9 mouse cellular contexts compared by ENCODE assay signal in genomic region chr19:9065621-9066561, GRCm38 (mm10). TPM values are rescaled to one million over a fixed set of nuclear protein-coding genes. Genes with fewer than 3 reads are reported as not detected.
DNase-seq lines count a peak whose midpoint lies in the region; ATAC-seq and TF ChIP-seq lines count a peak whose summit lies in the region.
"Had no signal": no experiment of that assay in that cellular context is flagged by ENCODE, and none has a peak within 500 bp of the region (broad histone marks: within the 10 kb centered on the region; RNA-seq: fewer than 3 reads in every experiment).

No protein-coding gene starts in this region.

- H3K9ac ChIP-seq in forebrain, embryonic 13.5 days: no peak overlapping the region
- no peak overlapping the region for H3K9ac ChIP-seq in forebrain, embryonic 11.5 days (ENCODE audit: low read length)
- H3K9ac ChIP-seq: liver, embryonic 14.5 days had no signal

- TF ChIP-seq POLR2A in myocyte (IDR thresholded peaks at IDR 0.05; ENCODE audit: insufficient read length, low read depth): no peak

- no peak overlapping the region for H3K4me2 ChIP-seq in forebrain, embryonic 13.5 days
- no peak overlapping the region for H3K4me2 ChIP-seq in forebrain, embryonic 11.5 days (ENCODE audit: low read depth, low read length, severe bottlenecking)
- peak overlapping the region; percentile 53 for H3K4me2 ChIP-seq in myocyte (ENCODE audit: low read depth)

- peaks cover 22% of the 10 kb centered on the region for H3K4me1 ChIP-seq in forebrain, embryonic 13.5 days
- peaks cover 3% of the 10 kb centered on the region; the same call in 1 of the 2 replicates for H3K4me1 ChIP-seq in forebrain, embryonic 11.5 days (replicated peaks; ENCODE audit: control insufficient read depth, insufficient read depth, low read length)

- ATAC-seq in forebrain, embryonic 13.5 days: peak; percentile 90
- ATAC-seq in forebrain, embryonic 11.5 days (replicated peaks; ENCODE audit: low FRiP score): no peak

- no peaks in the 10 kb centered on the region for H3K9me3 ChIP-seq in forebrain, embryonic 13.5 days (replicated peaks)
- no peaks in the 10 kb centered on the region for H3K9me3 ChIP-seq in forebrain, embryonic 11.5 days (ENCODE audit: control insufficient read depth, low read length)

- H3ac ChIP-seq in myocyte (ENCODE audit: control insufficient read depth, insufficient read length): no peak overlapping the region

- WGBS in forebrain, embryonic 13.5 days: 71% methylated on average over 9 of the region's 9 CpGs
- WGBS in forebrain, embryonic 11.5 days: 77% methylated on average over 9 of the region's 9 CpGs

- no peak overlapping the region for H3K4me3 ChIP-seq in forebrain, embryonic 13.5 days
- H3K4me3 ChIP-seq in forebrain, embryonic 11.5 days (ENCODE audit: low read depth, low read length): no peak overlapping the region
- H3K4me3 ChIP-seq in myocyte: no peak overlapping the region

- peak overlapping the region; percentile 38; the same call in 1 of the 2 replicates for H3K27ac ChIP-seq in forebrain, embryonic 13.5 days
- no peak overlapping the region for H3K27ac ChIP-seq in forebrain, embryonic 11.5 days (ENCODE audit: low read depth, low read length)
- H3K27ac ChIP-seq: liver, embryonic 14.5 days had no signal

- no peaks in the 10 kb centered on the region for H3K36me3 ChIP-seq in forebrain, embryonic 13.5 days (ENCODE audit: poor library complexity, severe bottlenecking)
- H3K36me3 ChIP-seq in forebrain, embryonic 11.5 days (ENCODE audit: control insufficient read depth, insufficient read depth, low read length): no peaks in the 10 kb centered on the region
- peaks cover 4% of the 10 kb centered on the region for H3K36me3 ChIP-seq in myocyte (ENCODE audit: control insufficient read depth, insufficient read depth)

- no peaks in the 10 kb centered on the region for H3K27me3 ChIP-seq in forebrain, embryonic 13.5 days
- H3K27me3 ChIP-seq in forebrain, embryonic 11.5 days (ENCODE audit: control insufficient read depth, insufficient read depth, low read length): no peaks in the 10 kb centered on the region
- H3K27me3 ChIP-seq in myocyte (ENCODE audit: control insufficient read depth, insufficient read depth, insufficient read length): no peaks in the 10 kb centered on the region

- no peaks in the 10 kb centered on the region for H3K79me2 ChIP-seq in myocyte (ENCODE audit: control insufficient read depth, insufficient read depth)

- no peak for DNase-seq in forebrain, embryonic 11.5 days (ENCODE audit: low spot score)
- peak; percentile 74 for DNase-seq in 3T3-L1 (ENCODE audit: low read depth, low spot score)
- peak; percentile 65 for DNase-seq in embryo, embryonic 10.5 days (ENCODE audit: low spot score)
- DNase-seq in kidney, postnatal 4 days: peak; percentile 35 to 48
- no peak for DNase-seq in cerebellum, adult 9-11 months
- no peak for DNase-seq in Muller cell, postnatal 12 days (ENCODE audit: inconsistent ontology term)

TF ChIP-seq in myocyte, 11 proteins besides CTCF, POLR2A, EP300 and RAD21:
- TF ChIP-seq TCF3 (IDR thresholded peaks at IDR 0.05; ENCODE audit: insufficient read length, low read depth) (peak; percentile 20), POLR2AphosphoS2 (IDR thresholded peaks at IDR 0.05; ENCODE audit: insufficient read length, low read depth) (no peak), MYOD1 (IDR thresholded peaks at IDR 0.05; ENCODE audit: control insufficient read depth in 1 of 3, insufficient read length in 2 of 3, low read depth in 2 of 3) (peak; percentile 23 to 94 (median 90)), MYOG (IDR thresholded peaks at IDR 0.05; ENCODE audit: control insufficient read depth in 1 of 3, insufficient read depth in 1 of 3, insufficient read length in 2 of 3, low read depth in 2 of 3) (peak; percentile 57 to 91 (median 68)), MAX (IDR thresholded peaks at IDR 0.05; ENCODE audit: low read depth) (no peak), USF1 (IDR thresholded peaks at IDR 0.05; ENCODE audit: low read depth) (no peak), REST (IDR thresholded peaks at IDR 0.05; ENCODE audit: insufficient read depth, insufficient read length) (no peak), TCF12 (IDR thresholded peaks at IDR 0.05; ENCODE audit: insufficient read depth, poor library complexity, severe bottlenecking) (peak; percentile 46), SRF (IDR thresholded peaks at IDR 0.05; ENCODE audit: control insufficient read depth, insufficient read length, low read depth) (no peak), E2F4 (IDR thresholded peaks at IDR 0.05; ENCODE audit: insufficient read depth) (no peak), CEBPB (IDR thresholded peaks at IDR 0.05; ENCODE audit: insufficient read depth, poor library complexity, severe bottlenecking) (0 out of 2 replicates have a peak, but pooled peaks have one; percentile 18)

RNA-seq across cellular contexts. Expression of gene Scgb1a1, which starts 21.9 kb away (rescaled TPM):
- not detected in 2 replicates for polyA plus RNA-seq in forebrain, embryonic 13.5 days (2015; fragmentation: Nextera tagmentation; extraction: Ambion mirVana)
- polyA plus RNA-seq in forebrain, embryonic 11.5 days (2014; fragmentation: Nextera tagmentation; extraction: Ambion mirVana): not detected in 2 replicates
- polyA plus RNA-seq in myocyte (2012; fragmentation: generic; extraction: Trizol): not detected
- polyA plus RNA-seq: liver, embryonic 14.5 days had no signal

Comparison
In these comparisons a context has a peak if more than half of its experiments do, and no peak if none do; other contexts are left out.
1. DNase-seq: peak in 3T3-L1 (single experiment), embryo, embryonic 10.5 days (single experiment) and kidney, postnatal 4 days (2 of 2); none in forebrain, embryonic 11.5 days (single experiment), cerebellum, adult 9-11 months (single experiment) and Muller cell, postnatal 12 days (single experiment).